Mouse (Mus musculus) adrenal gland (tissue): ENCODE data around the gene Birc2.

ENCODE experiments used
- intact Hi-C: fragments of 180-260 bp; cut with DNase I; formaldehyde crosslinking; loops from one replicate; pipeline ENCODE4 v1.15.1; 2025

Birc2 gene

DNA sequence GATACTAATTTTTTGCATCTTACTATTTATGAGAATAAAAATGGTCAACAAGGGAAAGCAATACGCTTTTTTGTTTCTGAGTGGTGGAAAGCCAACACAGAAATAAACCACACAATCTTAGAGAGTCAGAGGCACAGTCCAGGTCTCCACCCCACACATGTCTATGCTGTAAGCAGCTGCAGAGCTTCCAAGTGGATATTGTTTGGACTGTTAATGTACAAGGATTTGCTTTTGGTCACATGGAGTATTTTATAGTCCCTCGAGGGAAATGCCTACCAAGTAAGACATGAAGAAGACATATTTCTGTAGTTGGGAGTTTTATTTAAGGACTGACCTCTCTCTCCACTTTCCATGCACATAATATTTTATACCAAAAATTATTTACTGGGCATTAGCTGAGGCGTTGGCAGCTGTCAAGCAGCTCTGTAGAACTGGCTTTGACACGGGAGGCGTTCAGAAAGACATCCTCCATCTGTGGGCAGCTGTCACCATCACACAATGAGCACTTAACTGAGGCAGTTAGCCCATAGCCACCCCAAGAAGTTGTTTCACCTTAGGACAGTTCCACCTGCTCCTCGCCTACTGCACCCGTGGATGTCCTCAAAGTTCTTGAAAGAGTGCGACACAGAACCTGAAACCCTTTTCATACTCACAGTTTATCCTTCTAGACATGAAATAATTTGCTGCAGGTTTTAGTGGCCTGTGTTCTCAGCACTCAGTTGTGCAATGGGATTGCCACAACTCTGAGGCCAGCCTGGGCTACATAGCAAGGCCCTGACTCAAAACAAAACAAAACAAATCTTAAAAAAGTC, 46.9 kb downstream of the Birc2 start:
- intact Hi-C loops: no loop called here

DNA sequence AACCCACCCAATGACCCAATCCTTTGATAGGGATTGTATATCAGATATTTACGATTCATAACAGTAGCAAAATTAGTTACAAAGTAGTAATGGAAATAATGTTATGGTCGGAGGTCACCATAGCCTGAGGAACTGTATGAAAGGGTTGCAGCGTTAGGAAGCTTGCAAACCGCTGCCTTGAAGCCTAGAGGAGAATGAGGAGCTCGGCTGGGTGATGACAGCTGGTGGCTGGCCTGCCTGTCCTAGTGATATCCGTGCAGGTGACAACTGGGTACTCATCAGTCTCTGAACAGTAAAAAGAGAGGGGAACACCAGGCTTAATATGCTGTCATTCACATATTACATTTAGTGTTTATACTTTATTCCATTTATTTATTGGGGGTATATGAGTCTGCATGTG, 48.5 kb downstream of the Birc2 start:
- intact Hi-C loops: no loop called here

DNA sequence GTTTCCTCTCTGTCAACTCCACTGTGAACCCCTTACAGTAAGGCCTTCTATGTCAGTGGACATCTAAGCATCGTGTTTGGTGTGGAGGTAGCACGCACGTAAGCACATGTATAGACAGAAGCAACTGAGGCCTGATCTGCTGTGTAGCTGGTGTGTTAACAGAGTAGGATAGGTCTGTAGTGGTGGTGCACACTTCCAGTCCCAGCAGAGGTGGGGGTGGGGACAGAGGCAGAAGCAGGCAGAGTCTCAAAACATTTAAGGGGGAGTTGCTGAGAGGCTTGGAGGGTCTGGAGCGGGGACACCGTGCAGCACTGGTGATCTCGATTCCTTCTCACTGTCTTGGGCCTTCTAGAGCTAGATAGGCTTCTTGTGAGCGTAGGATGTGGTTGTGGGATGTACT, 50.8 kb downstream of the Birc2 start:
- intact Hi-C loops: no loop called here

DNA sequence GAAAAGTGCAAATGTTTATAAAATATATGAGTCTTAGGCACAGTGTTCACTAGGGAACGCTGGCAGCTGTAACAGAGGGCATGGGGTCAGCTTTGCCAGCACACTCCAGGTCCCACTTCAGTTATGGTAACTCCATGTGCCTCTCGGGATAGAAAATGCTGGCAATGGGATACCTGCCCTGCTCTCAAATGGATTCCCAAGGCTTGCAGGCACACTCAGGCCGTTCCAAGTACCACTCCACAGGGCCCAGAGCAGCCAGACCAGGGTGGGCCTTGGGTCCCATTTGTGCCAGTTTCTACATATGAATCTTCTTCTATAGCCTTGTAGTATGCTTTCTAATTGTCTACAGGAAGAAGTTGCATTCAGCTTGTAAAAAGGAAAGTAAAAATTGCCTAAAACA, 51.5 kb downstream of the Birc2 start:
- intact Hi-C loops: no loop called here

DNA sequence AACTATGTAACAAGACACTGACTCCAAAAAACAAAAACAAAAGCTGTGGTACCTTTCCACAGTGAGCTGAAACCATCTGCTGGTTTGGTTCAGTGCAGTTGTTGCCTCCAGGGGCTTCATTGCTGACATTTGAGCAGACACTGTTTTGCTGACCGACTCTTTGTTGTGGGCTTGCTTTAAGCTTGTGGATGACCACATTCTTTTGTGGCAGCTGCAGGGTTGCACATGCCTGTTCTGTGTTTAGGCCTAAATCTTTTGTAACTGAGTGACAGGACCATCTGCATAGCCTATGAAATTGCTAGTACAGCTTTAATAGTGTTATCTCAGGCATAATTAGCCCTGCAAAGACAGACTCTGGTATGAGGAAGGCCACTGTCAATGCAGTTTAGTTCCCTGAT, 52.2 kb downstream of the Birc2 start:
- intact Hi-C loops: no loop called here

DNA sequence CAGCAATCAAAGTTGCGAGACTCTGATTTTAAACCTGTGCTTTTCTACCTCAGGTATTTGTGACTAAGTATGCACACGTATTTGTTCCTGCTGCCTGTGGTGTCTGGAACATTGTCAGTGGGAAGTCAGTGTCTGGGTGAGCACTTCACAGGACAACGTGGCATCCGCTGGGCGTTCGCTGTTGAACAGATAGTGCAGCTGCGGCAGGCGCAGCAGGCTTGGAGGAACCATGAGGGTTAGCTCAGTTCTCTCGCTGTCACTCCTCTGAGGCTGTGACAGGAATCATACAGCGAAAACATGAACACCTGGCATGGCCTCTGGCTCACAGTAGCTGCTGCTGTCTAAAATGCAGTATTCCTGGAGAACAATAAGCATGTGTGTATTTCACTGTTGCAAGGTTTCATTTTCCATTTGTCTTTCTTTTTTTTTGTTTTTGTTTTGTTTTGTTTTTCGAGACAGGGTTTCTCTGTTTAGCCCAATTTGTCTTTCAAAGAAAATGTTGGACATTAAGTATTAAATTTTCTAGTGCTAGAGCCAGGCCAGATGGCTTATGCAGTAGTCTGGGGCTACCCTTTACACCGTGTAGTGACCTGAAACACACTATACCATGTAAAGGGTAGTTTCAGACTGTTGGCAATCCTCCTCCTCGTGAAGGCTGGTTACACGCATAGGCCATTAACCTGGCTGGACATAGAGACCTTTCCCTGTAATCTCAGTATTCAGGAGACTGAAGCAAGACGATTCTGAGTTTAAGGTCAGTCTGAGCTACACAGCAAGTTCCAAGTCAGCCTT, 52.8 kb downstream of the Birc2 start:
- intact Hi-C loops: no loop called here

DNA sequence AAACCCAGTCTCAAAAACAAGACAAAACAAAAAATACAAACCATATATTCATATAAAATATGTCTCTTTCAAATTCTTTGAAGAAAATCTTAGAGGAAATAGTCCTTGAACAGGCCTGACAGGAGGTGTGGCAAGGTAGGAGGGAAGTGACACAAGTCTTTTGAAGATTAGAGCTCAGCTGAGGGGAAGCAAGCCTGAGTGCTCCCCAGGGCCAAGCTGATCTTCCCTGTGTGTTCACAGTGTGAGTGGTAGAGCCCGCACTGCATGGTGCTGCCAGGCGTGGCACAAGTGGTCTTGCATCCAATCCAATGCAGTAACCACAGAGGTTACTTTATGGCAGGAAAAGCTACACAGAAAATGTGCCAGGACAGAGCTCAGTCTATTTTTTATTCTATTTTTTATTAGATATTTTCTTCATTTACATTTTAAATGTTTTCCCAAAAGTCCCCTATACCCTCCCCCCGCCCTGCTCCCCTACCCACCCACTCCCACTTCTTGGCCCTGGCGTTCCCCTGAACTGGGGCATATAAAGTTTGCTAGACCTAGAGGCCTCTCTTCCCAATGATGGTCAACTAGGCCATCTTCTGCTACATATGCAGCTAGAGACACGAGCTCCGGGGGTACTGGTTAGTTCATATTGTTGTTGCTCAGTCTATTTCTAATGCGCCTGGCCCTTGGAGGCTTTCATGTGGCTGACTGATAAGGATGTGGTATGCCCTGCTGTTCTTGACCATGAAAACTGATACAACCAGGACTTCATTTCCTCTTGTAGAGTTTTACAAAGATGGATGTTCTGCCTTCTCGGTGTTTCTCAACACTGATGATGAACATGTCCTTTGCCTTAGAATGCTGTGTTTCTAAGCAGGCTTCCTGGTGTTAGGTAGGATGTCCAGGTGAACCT, 56.4 kb downstream of the Birc2 start:
- intact Hi-C loops: no loop called here

DNA sequence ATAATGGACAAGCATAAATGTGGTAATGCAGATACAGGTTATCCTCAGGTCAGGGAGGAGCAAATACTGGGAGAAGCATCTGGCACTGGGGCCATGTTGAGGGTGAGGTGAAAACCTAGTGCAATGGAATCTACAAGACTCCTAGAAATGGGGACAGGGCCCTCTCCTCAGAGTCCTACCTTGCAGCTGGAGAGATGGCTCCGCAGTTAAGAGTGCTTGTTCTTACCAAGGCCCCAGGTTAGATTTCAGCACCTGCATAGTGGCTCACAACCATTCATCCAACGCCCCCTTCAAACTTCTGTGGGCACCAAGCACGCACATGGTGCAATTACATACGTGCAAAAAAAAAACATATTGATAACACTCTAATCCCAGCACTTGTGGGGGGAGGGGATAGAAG, 57.1 kb downstream of the Birc2 start:
- intact Hi-C loops: no loop called here

DNA sequence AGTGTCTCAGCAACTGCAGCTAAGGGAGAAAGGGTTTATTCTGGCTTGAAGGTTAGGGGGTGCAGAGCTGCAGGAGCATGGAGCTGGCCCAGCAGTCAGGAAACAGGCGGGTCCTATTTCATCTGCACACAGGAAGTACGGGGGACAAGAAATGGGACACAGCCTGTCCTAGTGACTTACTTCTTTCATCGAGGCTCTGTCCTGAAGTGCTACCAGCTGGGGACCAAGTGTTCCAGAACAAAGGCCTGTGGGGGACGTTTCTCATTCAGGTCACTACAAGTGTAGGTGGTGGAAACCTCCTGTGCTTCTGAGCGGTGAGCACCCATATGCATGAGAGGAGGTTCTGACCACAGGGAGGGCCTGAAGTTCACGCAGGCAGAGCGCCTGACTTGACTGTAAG, 58.1 kb downstream of the Birc2 start:
- intact Hi-C loops: no loop called here

DNA sequence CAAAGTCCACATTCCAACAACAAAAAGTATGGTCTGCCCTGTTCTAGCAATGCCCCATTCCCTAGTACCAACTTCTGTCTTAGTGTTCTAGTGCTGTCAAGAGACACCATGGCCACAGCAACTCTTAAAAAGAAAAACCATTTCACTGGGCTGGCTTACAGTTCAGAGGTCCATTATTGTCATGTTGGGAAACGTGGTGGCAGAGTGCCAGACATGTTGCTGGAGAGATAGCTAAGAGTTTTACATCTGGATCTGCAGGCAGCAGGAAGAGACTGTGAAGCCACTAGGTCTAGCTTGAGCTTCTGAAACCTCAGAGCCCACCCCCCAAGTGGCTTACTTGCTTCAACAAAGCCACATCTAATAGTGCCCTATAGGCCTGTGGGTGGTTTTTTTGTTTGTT, 59.2 kb downstream of the Birc2 start:
- intact Hi-C loops: no loop called here

DNA sequence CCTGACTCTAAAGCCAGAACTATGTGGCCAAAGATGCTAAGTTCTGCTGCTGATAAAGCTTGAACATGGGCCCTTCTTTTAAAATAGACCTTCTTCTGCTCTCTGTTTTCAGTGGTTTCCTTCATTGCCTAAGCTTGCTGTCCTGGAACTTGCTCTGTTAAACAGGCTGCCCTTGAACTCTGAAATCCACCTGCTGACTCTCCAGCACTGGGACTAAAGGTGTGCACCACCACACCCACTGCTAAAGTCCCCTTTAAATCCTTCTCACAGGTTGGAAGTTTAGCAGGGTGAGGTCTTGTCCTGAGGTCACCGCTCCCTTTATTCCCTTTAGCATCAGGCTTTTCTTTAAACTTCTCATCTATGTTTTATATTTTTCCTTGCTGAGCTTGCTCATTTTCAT, 59.9 kb downstream of the Birc2 start:
- intact Hi-C loops: no loop called here

DNA sequence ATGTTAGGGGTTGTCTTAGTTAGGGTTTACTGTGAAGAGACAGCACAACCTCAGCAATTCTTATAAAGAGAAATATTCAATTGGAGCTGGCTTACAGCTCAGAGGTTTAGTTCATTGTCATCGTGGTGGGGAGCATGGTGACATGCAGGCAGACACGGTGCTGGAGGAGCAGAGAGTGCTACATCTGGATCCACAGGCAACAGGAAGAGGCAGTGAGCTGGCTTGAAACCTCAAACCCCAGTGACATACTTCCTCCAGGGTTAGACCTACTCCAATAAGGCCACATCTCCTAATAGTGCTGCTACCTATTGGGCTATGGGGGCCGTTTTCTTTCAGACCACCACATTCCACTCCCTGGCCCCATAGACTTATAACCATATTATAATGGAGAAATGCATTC, 60.9 kb downstream of the Birc2 start:
- intact Hi-C loops: no loop called here

DNA sequence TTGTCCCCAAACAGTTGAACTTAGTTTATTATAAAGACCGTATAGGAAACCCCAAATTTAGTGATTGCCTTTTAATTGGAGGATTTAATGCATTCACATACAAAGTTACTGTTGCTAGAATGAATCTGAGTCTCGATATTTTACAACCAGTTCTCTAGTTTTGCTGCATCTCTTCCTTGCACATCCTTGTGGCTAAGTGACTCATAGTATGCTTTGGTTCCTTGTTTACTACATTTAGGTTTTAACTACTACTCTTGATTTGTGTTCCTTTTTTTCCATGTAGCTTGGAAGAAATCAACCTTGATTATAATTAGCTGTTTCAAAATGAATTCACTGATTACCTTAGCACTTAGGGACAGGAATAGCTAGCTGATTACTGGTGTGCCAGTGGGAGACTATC, 61.9 kb downstream of the Birc2 start:
- intact Hi-C loops: no loop called here

DNA sequence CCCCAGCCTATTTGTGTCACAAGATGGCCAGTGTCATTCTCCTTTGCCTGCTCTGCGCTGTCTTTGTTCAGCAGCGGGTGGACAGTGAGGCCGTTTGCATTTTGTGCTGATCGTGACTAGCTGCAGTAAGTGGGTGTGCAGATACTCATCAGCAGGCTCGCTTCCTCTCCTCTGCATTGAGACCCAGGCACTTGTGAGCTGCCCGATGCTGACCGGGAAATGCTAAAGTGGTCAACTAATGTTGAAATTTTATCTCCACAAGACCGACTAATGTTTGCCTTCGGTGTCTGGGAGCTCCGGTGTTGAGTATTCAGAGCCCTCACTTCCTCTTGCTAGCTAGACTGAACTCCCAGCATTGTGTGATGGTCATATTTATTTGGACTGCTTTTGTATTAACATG, 62.3 kb downstream of the Birc2 start:
- intact Hi-C loops: no loop called here

DNA sequence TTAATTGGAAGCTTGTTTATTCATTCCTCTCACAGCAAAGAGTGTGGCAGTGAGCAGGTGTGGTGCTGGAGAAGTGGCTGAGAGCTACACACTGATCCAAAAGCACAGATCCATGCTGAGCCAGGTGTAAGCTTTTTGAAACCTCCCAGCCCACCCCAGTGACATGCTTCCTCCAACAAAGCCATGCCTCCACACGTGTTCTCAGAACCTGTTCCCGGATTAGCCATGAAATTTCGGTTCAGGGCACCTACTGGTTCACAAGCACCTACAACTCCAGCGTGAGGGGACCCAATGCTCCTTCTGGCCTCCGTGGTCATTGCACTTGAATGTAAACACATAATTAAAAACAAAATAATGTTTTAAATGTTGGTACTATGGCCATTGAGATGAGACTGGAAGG, 63.2 kb downstream of the Birc2 start:
- intact Hi-C loops: no loop called here

DNA sequence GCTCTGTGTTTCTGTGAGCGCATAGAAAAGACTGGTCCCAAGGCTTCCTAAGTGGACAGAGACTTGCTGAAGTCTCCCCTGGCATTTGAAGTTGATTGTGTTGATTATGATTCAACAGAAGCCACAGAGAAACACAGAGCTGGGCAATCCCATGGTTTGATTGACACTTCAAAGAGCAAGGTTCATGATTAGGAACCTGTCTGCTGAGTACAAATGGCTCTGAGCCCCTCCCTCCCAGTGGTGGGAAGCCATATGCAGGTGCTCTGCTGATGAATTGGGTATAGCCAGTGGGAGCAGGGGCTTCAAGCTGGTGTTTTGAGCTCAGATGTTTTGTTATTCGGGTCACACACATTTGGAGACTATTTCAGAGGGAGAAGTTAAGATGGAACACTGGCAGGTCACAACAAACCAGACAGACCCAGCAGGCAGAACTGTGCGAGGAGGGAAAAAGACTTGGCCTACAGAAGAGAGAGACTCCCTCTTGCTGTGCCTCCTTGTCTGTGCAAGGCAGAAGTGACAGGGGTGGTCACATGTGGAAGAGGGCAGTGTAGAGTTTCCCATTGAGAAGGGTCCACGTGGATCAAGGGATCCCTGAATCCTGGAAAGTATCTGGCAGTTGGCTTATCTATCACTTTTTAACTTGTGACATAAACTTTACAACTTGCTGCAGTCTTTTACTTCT, 64.0 kb downstream of the Birc2 start:
- intact Hi-C loops: no loop called here

DNA sequence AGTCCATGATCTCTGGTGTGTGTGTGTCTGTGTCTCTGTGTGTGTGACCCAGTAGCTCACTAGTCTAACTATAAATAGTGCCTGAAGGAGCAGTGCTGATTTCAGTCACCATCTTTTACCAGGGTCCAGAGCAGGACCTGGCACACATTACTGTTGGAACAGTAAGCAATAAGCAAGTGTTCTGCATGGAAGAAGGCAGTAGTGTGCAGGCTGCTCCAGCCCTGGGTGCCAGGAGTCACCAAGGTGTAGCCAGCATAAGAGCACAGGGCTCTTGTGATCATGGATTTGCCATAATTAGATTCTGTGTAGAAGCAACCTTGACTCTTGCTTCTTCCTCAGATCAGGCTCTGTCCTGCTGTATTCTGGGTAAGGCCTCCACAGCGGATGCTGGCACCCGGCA, 64.5 kb downstream of the Birc2 start:
- intact Hi-C loops: no loop called here

DNA sequence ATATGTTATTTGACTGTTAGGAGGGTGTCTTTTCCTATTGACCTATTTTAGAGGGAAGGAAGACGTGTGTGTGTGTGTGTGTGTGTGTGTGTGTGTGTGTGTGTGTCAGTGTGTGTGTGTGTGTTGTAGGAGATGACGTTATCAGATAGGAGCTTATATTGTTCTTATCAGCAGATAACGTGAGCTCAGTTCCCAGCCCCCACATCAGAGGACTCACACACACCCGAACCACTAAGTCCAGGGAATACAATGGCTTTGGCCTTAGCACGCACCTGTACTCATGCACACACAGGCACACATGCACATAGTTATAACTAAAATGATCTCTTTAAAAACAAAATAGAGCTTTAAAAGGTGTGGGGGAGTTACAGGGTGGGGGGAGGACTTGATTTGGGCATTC, 67.4 kb downstream of the Birc2 start:
- intact Hi-C loops: loop anchor here (10.0 kb wide), 1 partner anchor 65 kb away; the partner anchor contains the start of gene Birc2

DNA sequence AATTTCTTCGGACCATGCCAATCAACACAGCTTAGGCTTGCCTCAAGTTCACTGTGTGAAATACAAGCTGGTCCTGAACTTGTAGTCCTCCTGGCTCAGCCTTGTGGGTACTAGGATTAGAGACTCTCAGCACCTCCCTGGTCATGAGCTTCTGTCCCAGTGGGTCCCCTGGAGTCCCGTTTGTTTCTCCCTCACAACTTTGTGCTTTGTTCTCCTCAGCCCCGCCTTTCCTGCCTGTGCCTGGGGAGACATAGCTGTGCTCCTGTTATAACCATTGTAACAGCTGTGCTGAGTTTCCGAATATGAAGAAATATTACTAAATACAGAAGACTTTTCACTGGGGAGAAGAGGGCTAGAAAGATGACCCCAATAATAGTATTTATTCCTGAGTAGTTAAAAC, 67.8 kb downstream of the Birc2 start:
- intact Hi-C loops: loop anchor here (10.0 kb wide), 1 partner anchor 66 kb away; the partner anchor contains the start of gene Birc2
